8 mouse cellular contexts compared by ENCODE assay signal in genomic region chr9:123158125-123158836, GRCm38 (mm10). TPM values are rescaled to one million over a fixed set of nuclear protein-coding genes. Genes with fewer than 3 reads are reported as not detected.
DNase-seq lines count a peak whose midpoint lies in the region; ATAC-seq lines count a peak whose summit lies in the region.

No protein-coding gene starts in this region.

- ATAC-seq in activated CD4-positive, CD25-positive, alpha-beta regulatory T cell, adult 4 months = peak; percentile 75
- peak; percentile 22 to 43; a peak in 1 of 4 replicates for ATAC-seq in hematopoietic stem cell, adult 5-6 weeks (replicated peaks in 1 of 2; ENCODE audit: insufficient read depth in 1 of 2, low FRiP score in 2 of 2, low TSS enrichment in 1 of 2, low read depth in 1 of 2, poor library complexity in 2 of 2, severe bottlenecking in 2 of 2)

- peak; percentile 39 to 52 for DNase-seq in kidney, adult 8-10 months
- DNase-seq in kidney, adult 11 months = no peak
- peak; percentile 10 to 39 for DNase-seq in CD8-positive naive resting alpha-beta T cell, adult 2 months (ENCODE audit: low read depth in 2 of 2, low spot score in 2 of 2)
- peak; percentile 20 to 22 for DNase-seq in natural killer cell, adult 2 months (ENCODE audit: low spot score in 2 of 2)
- no peak for DNase-seq in adrenal gland, postnatal 4 days (ENCODE audit: low spot score in 2 of 2)
- DNase-seq in urinary bladder, postnatal 10 days (ENCODE audit: low spot score) = no peak

RNA-seq across cellular contexts. Expression of gene Clec3b, which starts 7.5 kb away (rescaled TPM):
- not detected for polyA plus RNA-seq in activated CD4-positive, CD25-positive, alpha-beta regulatory T cell, adult 4 months (2017; shearing (Covaris generic))
- not detected in 2 replicates for total RNA-seq in hematopoietic stem cell, adult 5-6 weeks (2017)
- 10 to 100 TPM; 37.2 to 44.0 TPM for total RNA-seq in adrenal gland, postnatal 4 days (2021)

RNA-seq across cellular contexts. Expression of gene Exosc7, which starts 45.3 kb away (rescaled TPM):
- polyA plus RNA-seq in activated CD4-positive, CD25-positive, alpha-beta regulatory T cell, adult 4 months (2017; shearing (Covaris generic)) = 10 to 100 TPM; 85.5 to 95.0 TPM
- total RNA-seq in hematopoietic stem cell, adult 5-6 weeks (2017) = 77.9 and 110 TPM in 2 replicates
- total RNA-seq in adrenal gland, postnatal 4 days (2021) = 10 to 100 TPM; 55.3 to 60.2 TPM

RNA-seq across cellular contexts. Expression of gene Zdhhc3, which starts 45.3 kb away (rescaled TPM):
- 10 to 100 TPM; 13.6 to 19.3 TPM for polyA plus RNA-seq in activated CD4-positive, CD25-positive, alpha-beta regulatory T cell, adult 4 months (2017; shearing (Covaris generic))
- 38.2 and 39.2 TPM in 2 replicates for total RNA-seq in hematopoietic stem cell, adult 5-6 weeks (2017)
- total RNA-seq in adrenal gland, postnatal 4 days (2021) = 10 to 100 TPM; 77.9 to 81.1 TPM

RNA-seq across cellular contexts. Expression of gene Cdcp1, which starts 57.6 kb away (rescaled TPM):
- polyA plus RNA-seq in activated CD4-positive, CD25-positive, alpha-beta regulatory T cell, adult 4 months (2017; shearing (Covaris generic)) = under 1 TPM; 0.57 to 0.97 TPM
- 4.7 and 8.9 TPM in 2 replicates for total RNA-seq in hematopoietic stem cell, adult 5-6 weeks (2017)
- 1 to 10 TPM in 1 of 2 experiments, under 1 TPM in 1; 0.73 to 2.6 TPM for total RNA-seq in adrenal gland, postnatal 4 days (2021)

Comparison
In these comparisons a context has a peak if more than half of its experiments do, and no peak if none do; other contexts are left out.
1. DNase-seq: peak in kidney, adult 8-10 months (2 of 2), CD8-positive naive resting alpha-beta T cell, adult 2 months (2 of 2) and natural killer cell, adult 2 months (2 of 2); none in kidney, adult 11 months (single experiment), adrenal gland, postnatal 4 days (0 of 2) and urinary bladder, postnatal 10 days (single experiment).
2. RNA of gene Clec3b, which starts 7.5 kb away (total RNA-seq): 37.2 to 44.0 TPM in adrenal gland, postnatal 4 days; not detected in hematopoietic stem cell, adult 5-6 weeks; every median in the first group is over 10 times any median in the second.